22 mouse cellular contexts compared by ENCODE assay signal in the genomic region with DNA sequence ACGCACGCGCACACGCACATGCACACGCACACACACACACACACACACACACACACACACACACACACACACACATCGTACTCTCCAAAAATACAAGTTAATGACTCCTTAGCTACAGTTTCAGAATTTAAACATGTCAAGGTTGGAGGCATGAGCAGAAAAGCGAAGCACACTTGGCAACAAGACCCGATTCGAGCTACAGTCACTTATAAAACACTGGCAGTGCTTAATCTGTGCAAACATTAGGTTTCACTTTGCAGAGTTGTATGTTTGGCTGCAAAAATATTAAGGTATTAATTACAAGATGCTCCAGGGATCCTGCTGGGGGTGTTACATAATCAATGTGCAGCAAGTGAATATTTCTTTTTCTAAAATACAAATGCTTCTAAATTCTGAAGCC.
DNase-seq lines count a peak whose midpoint lies in the region; ATAC-seq and TF ChIP-seq lines count a peak whose summit lies in the region.
"Had no signal": no experiment of that assay in that cellular context is flagged by ENCODE, and none has a peak within 500 bp of the region (broad histone marks: within the 10 kb centered on the region; RNA-seq: fewer than 3 reads in every experiment).

No protein-coding gene starts in this region.

- peaks cover 38% of the 10 kb centered on the region for H3K4me1 ChIP-seq in midbrain, embryonic 10.5 days
- 0 out of 2 replicates have a peak, but pooled peaks cover 9% of the 10 kb centered on the region for H3K4me1 ChIP-seq in midbrain, embryonic 13.5 days (replicated peaks)
- 0 out of 2 replicates have a peak, but pooled peaks cover 8% of the 10 kb centered on the region for H3K4me1 ChIP-seq in forebrain, postnatal 0 days (ENCODE audit: insufficient read depth)
- H3K4me1 ChIP-seq: embryonic facial prominence, embryonic 12.5 days; intestine, embryonic 15.5 days; limb, embryonic 13.5 days; liver, embryonic 13.5 days; lung, embryonic 15.5 days had no signal

- H3K27ac ChIP-seq in midbrain, embryonic 10.5 days (replicated peaks): peak overlapping the region; percentile 72
- no peak overlapping the region for H3K27ac ChIP-seq in midbrain, embryonic 13.5 days
- peak overlapping the region; percentile 21; the same call in 1 of the 2 replicates for H3K27ac ChIP-seq in forebrain, postnatal 0 days (ENCODE audit: low read depth, low read length)
- H3K27ac ChIP-seq: hindbrain, embryonic 13.5 days; intestine, embryonic 15.5 days; limb, embryonic 13.5 days; liver, embryonic 13.5 days; lung, embryonic 15.5 days had no signal

- no peak for DNase-seq in frontal cortex, postnatal 10 days (ENCODE audit: low spot score in 2 of 2)
- no peak for DNase-seq in midbrain, embryonic 10.5 days (ENCODE audit: low spot score)
- DNase-seq in forebrain, postnatal 0 days: peak; percentile 67
- no peak for DNase-seq in ovary, postnatal 14 days (ENCODE audit: low spot score)
- DNase-seq in urinary bladder, adult 18-20 months (ENCODE audit: low spot score in 2 of 2): no peak
- no peak for DNase-seq in c-Kit-positive CD71-positive TER-119-positive erythroid progenitor cells, embryonic 14.5 days (ENCODE audit: low spot score)
- DNase-seq: adrenal gland, postnatal 36 days; cerebellum, adult 8-10 months; heart, postnatal 10 days; kidney, postnatal 36 days; liver, embryonic 13.5 days; lung, postnatal 4 days; thymus, postnatal 4 days had no signal

- no peaks in the 10 kb centered on the region for H3K9me3 ChIP-seq in midbrain, embryonic 10.5 days (replicated peaks)
- no peaks in the 10 kb centered on the region for H3K9me3 ChIP-seq in midbrain, embryonic 13.5 days
- H3K9me3 ChIP-seq in forebrain, postnatal 0 days (ENCODE audit: low read length): no peaks in the 10 kb centered on the region
- H3K9me3 ChIP-seq: embryonic facial prominence, embryonic 12.5 days; hindbrain, embryonic 13.5 days; intestine, embryonic 15.5 days; limb, embryonic 13.5 days; liver, embryonic 13.5 days; lung, embryonic 15.5 days had no signal

- no peaks in the 10 kb centered on the region for H3K36me3 ChIP-seq in midbrain, embryonic 10.5 days
- no peaks in the 10 kb centered on the region for H3K36me3 ChIP-seq in midbrain, embryonic 13.5 days
- H3K36me3 ChIP-seq in forebrain, postnatal 0 days (ENCODE audit: insufficient read depth): no peaks in the 10 kb centered on the region
- H3K36me3 ChIP-seq: embryonic facial prominence, embryonic 12.5 days; hindbrain, embryonic 13.5 days; intestine, embryonic 15.5 days; limb, embryonic 13.5 days; liver, embryonic 13.5 days; lung, embryonic 15.5 days had no signal

- H3K4me2 ChIP-seq in midbrain, embryonic 13.5 days (replicated peaks): no peak overlapping the region
- no peak overlapping the region for H3K4me2 ChIP-seq in forebrain, postnatal 0 days (ENCODE audit: low read depth)
- H3K4me2 ChIP-seq: embryonic facial prominence, embryonic 12.5 days; heart, embryonic 11.5 days; hindbrain, embryonic 13.5 days; intestine, embryonic 15.5 days; limb, embryonic 13.5 days; liver, embryonic 13.5 days; lung, embryonic 15.5 days had no signal

- H3K4me3 ChIP-seq in midbrain, embryonic 10.5 days: no peak overlapping the region
- H3K4me3 ChIP-seq in midbrain, embryonic 13.5 days (replicated peaks): no peak overlapping the region
- H3K4me3 ChIP-seq in forebrain, postnatal 0 days (ENCODE audit: low read depth, low read length): no peak overlapping the region
- H3K4me3 ChIP-seq: embryonic facial prominence, embryonic 12.5 days; hindbrain, embryonic 13.5 days; intestine, embryonic 15.5 days; limb, embryonic 13.5 days; liver, embryonic 13.5 days; lung, embryonic 15.5 days had no signal

- WGBS in midbrain, embryonic 10.5 days: 95% methylated on average over 9 of the region's 9 CpGs
- WGBS in midbrain, embryonic 13.5 days: 86% methylated on average over 9 of the region's 9 CpGs
- 71% methylated on average over 9 of the region's 9 CpGs for WGBS in forebrain, postnatal 0 days

- ATAC-seq in frontal cortex, adult (ENCODE audit: low TSS enrichment): peak; percentile 58
- no peak for ATAC-seq in midbrain, embryonic 13.5 days
- ATAC-seq in forebrain, postnatal 0 days: peak; percentile 60
- ATAC-seq: intestine, embryonic 15.5 days had no signal

- peaks cover 59% of the 10 kb centered on the region for H3K27me3 ChIP-seq in midbrain, embryonic 10.5 days (ENCODE audit: low read depth, poor library complexity, severe bottlenecking)
- H3K27me3 ChIP-seq in midbrain, embryonic 13.5 days: peaks cover 22% of the 10 kb centered on the region; the same call in 1 of the 2 replicates
- H3K27me3 ChIP-seq in forebrain, postnatal 0 days (ENCODE audit: insufficient read depth, low read length): no peaks in the 10 kb centered on the region
- H3K27me3 ChIP-seq: CH12.LX; embryonic facial prominence, embryonic 12.5 days; intestine, embryonic 15.5 days; limb, embryonic 13.5 days; liver, embryonic 13.5 days; lung, embryonic 15.5 days had no signal

- no peak overlapping the region for H3K9ac ChIP-seq in midbrain, embryonic 13.5 days (replicated peaks)
- no peak overlapping the region for H3K9ac ChIP-seq in forebrain, postnatal 0 days
- H3K9ac ChIP-seq: embryonic facial prominence, embryonic 12.5 days; hindbrain, embryonic 13.5 days; intestine, embryonic 15.5 days; limb, embryonic 13.5 days; liver, embryonic 13.5 days; lung, embryonic 15.5 days had no signal

- TF ChIP-seq CTCF in forebrain, postnatal 0 days (IDR thresholded peaks at IDR 0.05; ENCODE audit: low read depth): no peak
